ENCODE assay signal across 1 mouse cellular context in the genomic region with DNA sequence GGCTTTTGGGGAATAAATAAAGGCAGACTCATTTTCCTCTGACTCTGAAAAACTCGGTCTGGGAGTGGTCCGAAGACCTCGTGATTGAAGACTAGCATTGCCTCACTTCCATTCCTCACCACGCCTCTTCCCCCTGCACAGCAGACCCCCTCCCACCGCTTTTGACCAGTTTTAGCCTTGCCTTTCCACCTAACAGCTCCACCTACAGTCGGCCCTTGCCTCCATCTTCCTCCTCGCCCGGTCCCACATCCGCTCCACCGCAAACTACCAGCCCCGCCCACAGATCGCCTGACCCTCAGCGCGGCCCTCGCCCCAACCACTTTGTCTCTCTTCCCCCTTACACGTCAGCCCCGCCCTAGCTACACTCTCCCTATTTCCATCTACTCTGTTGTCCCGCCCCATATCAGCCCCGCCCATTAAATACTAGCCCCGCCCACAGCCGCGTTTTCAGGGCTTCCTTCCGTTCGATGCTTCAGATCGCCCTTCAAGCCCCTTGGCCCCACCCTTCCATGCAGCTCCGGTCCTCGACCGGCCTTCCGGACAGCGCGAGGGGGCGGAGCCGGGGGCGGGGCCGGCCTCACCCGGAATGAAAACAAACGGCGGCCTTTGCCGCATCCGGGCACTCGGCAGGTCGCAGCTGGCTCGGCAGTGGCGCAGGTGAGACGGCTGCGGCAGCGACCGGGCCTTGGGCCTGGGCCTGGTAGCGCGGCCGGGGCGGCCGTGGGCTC.
TF ChIP-seq lines count a peak whose summit lies in the region.

Gene Nub1 (plus strand): TSS at position 167 of the 728 bp plus-strand sequence.

TF ChIP-seq in myocyte, 11 proteins besides CTCF, POLR2A, EP300 and RAD21 (continued from another document):
- TF ChIP-seq MYOD1 (IDR thresholded peaks at IDR 0.05; ENCODE audit: control insufficient read depth in 1 of 3, insufficient read length in 2 of 3, low read depth in 2 of 3) (peak in 1 of 3 experiments; percentile 73), USF1 (IDR thresholded peaks at IDR 0.05; ENCODE audit: low read depth) (no peak)
